Mouse (Mus musculus): ENCODE measurements around the gene Rbm20. TPM values are rescaled to one million over a fixed set of nuclear protein-coding genes. Genes with fewer than 3 reads are reported as not detected.

Rbm20 gene
- polyA plus RNA-seq, 2 experiments, result 0.04 to 0.18 TPM

DNA sequence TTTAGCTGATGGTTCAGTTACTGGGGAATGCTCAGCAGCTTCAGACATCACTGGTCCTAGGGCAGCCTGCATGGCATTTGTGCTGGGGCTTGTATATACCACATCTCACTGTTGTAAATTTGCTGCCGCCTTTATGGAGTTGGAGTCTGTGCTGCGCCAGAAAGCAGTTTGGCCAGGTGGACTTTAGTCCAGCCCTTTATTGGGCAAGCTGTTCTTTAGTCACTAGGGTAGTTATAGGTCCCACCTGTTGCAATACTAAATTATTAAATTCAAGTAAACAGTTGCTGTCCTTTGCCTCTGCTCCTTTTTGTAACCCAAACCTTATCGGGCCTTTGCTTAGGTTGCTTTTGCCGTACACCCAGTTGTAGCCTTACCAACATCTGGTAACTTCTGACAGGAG lies 237.8 kb downstream of the Rbm20 start:
- DNase-seq (ENCODE audit: low read depth in 3 of 3, low spot score in 3 of 3) (no peak), ATAC-seq (ENCODE audit: insufficient read depth) (no peak)
- peaks cover 4% of the 10 kb centered on the region; the same call in 1 of the 2 replicates for H3K36me3 ChIP-seq (replicated peaks; ENCODE audit: control insufficient read depth, insufficient read depth, low read depth)

More for the DNA sequence above, 237.8 kb downstream of the Rbm20 start:
- H3K4me3 ChIP-seq (ENCODE audit: insufficient read depth in 1 of 2, low read depth in 2 of 2, low read length in 2 of 2), result no peak overlapping the region
- TF ChIP-seq EP300 (IDR thresholded peaks at IDR 0.05; ENCODE audit: low read depth) (no peak), CTCF (IDR thresholded peaks at IDR 0.05; ENCODE audit: low read depth) (no peak)
- no peak overlapping the region for H3K27ac ChIP-seq
- 78% methylated on average over 4 of the region's 4 CpGs for WGBS (ENCODE audit: insufficient replicate concordance)
- H3K9me3 ChIP-seq (ENCODE audit: control insufficient read depth, low read length), result no peaks in the 10 kb centered on the region
- no peaks in the 10 kb centered on the region for H3K4me1 ChIP-seq (replicated peaks; ENCODE audit: control insufficient read depth in 2 of 2, insufficient read depth in 2 of 2, low read length in 1 of 2)
- H3K4me2 ChIP-seq (ENCODE audit: low read depth), result no peak overlapping the region
- no peaks in the 10 kb centered on the region for H3K27me3 ChIP-seq (ENCODE audit: control insufficient read depth, insufficient read depth, low read length)
- no peak overlapping the region for H3K9ac ChIP-seq (replicated peaks)

Other genes starting within 250 kb of the Rbm20 start
- gene Dusp5, start 148.2 kb upstream of the Rbm20 start, polyA plus RNA-seq (2012; rRNA removed), result 1.0 and 1.3 TPM in 2 replicates
- 1.8 and 1.9 TPM in 2 replicates for gene Dusp5, start 148.2 kb upstream of the Rbm20 start, polyA plus RNA-seq (2014; fragmentation: Nextera tagmentation; extraction: Ambion mirVana)
- gene Nutf2-ps1, start 88.2 kb upstream of the Rbm20 start, polyA plus RNA-seq (2012; rRNA removed), result 45.0 and 105 TPM in 2 replicates
- gene Nutf2-ps1, start 88.2 kb upstream of the Rbm20 start, polyA plus RNA-seq (2014; fragmentation: Nextera tagmentation; extraction: Ambion mirVana), result 167 and 188 TPM in 2 replicates
- 12.5 and 25.2 TPM in 2 replicates for gene Smc3, start 76.9 kb upstream of the Rbm20 start, polyA plus RNA-seq (2012; rRNA removed)
- 30.3 and 38.0 TPM in 2 replicates for gene Smc3, start 76.9 kb upstream of the Rbm20 start, polyA plus RNA-seq (2014; fragmentation: Nextera tagmentation; extraction: Ambion mirVana)
- gene Pdcd4, start 214.9 kb downstream of the Rbm20 start, polyA plus RNA-seq (2012; rRNA removed), result 3.0 and 6.6 TPM in 2 replicates
- gene Pdcd4, start 214.9 kb downstream of the Rbm20 start, polyA plus RNA-seq (2014; fragmentation: Nextera tagmentation; extraction: Ambion mirVana), result 16.2 and 16.6 TPM in 2 replicates